Mouse (Mus musculus) cerebellum, postnatal 36 days (tissue): ENCODE data around the gene Wrap53.

ENCODE experiments used
- DNase-seq, 2 experiments: peaks; one replicate each; pipeline ENCODE4 v3.0.0; 2021 to 2022; ENCODE audit warnings: mixed read lengths in 2 of 2

Gene Wrap53

DNA sequence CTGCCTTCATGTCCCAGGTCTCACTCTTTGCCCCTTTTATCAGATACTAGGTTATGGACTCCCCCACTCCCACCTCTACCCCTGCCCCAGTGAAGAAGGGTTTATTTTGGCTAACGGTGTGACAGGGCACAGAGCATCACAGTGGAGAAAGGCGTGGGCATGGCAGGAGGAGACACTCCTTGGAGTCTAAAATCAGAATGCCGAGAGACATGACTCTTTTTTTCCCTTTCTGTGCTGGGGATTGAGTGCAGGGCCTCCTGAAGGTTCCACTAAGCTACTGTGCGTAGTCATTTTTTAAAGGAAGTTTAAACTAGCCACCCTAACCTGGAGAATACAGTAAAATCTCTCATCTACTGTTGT, 52.0 kb downstream of the Wrap53 start:
- DNase-seq: no peak

DNA sequence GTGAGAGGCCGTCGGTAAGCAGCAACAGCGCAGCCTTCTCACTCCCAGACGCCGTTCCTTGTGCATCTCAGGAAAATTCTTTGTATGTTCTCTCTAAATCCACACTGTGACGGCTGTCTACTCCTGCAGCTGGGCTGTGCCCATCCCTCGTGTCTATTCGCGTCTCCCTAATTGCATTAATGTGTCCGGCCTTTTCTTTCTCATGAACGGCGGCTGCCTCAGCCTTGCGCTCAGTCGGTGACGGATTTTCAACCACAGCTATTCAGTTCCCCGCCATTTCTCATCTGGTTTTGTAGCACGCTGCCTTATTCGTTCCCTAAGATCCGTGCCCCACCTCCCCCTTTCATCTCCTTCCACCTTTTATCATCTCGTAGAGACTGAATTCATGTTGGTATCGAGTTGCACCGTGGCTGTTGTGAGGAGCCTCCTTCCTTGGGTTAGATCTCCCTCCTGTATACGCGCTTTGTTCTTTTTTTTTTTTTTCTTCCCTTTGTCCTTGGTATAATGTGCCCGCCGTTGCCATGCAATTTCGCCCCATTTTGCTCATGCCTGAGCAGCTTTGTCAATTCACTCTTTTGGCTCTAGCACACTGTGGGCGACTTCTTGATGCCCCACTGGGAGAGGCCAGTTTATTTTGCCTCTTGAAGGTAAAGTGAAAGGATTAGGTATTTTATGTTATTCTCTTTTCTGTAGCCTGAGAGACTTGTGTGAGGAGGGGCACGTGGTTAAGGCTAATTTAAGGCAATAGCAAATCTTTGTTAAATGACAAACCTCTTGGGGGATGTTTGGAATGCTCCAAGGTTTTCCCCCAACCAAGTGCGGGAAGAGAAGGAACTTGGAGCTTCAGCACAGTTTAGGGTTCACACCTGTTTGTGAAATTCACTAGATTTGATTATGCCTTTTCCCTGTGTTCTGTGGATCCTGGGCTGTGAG, 52.7 kb downstream of the Wrap53 start:
- peak in 1 of 2 experiments; percentile 22 for DNase-seq

DNA sequence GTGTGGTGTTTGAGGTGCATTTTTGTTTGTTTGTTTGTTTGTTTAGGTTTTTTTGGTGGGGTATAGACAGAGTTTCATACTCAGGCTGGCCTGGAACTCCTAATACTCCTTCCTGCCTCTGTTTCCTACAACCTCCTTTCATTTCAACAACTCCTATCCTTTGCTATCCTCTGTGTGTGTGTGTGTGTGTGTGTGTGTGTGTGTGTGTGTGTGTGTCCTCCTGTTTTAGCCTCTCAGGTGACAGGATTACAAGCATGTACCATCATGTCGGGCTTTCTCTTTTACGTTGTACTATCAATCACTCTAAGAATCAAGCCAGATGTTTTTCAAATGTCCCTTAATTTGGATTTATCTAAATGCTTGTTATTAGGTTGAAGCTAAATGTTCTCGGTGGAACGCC, 53.4 kb downstream of the Wrap53 start:
- DNase-seq: no peak

DNA sequence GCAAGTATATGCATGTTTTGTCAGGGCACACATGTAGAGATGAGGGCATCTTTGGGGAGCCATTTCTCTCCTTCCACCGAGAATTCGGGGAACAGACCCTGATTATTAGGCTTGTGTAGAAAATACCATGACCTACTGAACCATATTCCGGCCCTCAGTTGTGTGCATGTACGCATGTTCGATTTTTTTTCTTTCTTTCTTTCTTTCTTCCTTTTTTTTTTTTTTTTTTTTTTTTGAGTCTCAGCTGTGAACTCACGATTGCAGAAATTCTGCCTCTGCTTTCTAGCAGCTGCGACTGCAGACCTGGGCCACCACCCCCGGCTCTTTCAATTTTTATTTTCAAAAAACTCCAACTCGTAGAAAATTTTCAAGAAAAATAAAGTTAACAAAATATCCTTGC, 54.4 kb downstream of the Wrap53 start:
- DNase-seq: no peak

DNA sequence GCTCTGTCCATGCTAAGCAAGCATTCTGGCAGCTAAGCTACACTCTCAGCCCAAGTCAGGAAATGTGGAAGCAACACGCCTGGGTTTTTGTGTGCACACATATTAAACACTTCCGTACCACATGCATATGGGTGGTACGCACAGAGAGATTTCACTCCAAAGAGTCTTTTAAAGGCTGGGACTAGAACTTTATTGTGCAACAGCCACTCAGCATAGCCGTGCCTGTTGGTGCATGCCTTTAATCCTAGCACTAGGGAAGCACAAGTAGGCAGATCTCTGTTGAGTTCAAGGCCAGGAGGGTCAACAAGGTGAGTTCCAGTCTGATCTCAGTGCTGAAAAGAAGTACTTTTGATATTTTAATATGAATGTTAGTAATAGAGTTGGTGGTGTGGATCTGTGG, 56.4 kb downstream of the Wrap53 start:
- no peak for DNase-seq

DNA sequence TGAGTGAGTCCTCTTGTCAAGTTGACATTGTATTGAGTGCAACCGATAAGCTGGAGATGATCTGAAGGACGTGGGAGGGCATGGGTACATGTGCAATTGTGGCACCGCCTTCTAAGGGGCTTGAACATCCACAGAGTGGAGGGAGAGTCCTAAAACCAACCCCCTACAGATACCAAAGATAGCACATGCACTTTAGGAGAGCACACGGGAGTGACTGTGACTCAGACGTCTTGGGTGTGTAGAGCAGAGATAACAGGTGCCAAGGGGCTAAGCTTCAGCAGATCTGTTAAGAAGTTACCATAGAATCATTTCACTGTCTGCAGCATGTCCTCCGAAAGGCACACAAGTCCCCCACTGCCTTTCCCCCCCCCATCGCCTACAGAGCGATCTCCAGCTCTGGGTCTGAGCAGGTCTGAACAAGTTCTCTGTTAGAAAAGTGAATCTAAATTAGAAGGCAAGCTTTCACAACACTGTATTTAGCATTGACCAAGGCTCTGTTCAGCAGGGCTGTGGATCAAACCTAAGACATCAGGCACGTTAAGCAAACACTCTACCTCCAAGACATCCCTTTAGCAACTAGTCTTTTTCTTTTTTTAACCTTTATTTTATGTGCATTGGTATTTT, 58.4 kb downstream of the Wrap53 start:
- no peak for DNase-seq

DNA sequence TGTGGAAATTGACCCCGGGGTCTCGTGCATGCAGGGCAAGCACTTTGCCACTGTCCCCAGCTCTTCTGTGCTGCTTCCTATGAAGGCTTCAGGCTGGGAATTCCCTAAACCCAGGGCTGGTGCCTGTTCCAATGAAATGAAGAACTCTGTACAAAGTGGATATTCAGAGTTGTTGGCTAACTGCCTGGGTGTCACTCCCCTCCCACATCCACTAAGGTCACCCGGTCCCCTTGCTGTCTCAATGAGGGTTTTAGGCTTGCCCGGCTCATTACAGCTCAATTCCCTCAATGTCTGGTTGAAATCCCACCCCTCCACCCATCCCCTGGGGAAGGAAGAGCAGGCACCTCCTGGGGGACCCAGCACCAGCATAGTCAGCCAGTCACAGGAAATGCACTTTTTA, 60.1 kb downstream of the Wrap53 start:
- DNase-seq: no peak

DNA sequence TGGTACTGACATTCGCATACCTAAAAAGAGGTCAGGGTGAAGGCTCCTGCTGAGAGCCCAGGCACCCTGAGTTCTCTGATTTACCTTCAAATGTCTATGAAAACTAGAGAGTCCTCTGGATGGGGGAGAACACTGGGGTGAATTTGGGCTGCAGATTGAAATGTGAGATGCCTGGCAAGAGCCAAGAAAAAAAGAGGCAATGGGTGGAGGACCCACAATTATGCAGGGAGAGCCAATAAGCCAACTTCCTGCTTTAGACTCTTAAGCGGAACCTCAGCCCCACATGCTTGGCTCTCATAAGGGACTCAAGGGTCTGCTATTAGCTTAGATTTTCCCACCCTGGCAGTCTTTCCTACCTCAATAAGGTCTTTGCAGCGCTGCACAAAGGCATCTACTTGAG, 63.4 kb downstream of the Wrap53 start:
- DNase-seq: no peak

DNA sequence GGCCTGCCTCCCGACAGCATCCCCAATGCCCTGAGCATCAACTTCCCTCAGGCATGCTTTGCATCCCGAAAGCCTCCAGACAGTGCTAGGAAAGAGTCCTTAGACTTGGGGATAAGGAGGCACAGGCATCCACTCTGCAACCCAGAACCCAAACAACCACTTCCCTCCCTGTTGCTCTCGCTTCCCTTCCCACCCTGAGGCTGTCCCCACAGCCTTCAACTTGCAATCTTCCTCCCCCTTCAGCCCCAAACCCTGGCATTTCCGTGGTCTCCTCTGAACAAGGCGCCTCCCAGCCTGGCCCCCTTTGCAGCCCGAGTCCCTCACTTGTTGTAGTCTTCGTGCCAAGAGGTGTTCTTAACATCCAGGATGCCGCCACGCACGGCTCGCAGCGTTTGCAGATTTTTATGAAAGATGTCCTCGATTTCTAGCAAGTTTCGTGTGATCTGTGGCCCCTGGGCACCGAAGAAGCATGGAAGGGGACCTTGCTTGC, 63.9 kb downstream of the Wrap53 start:
- DNase-seq: no peak

DNA sequence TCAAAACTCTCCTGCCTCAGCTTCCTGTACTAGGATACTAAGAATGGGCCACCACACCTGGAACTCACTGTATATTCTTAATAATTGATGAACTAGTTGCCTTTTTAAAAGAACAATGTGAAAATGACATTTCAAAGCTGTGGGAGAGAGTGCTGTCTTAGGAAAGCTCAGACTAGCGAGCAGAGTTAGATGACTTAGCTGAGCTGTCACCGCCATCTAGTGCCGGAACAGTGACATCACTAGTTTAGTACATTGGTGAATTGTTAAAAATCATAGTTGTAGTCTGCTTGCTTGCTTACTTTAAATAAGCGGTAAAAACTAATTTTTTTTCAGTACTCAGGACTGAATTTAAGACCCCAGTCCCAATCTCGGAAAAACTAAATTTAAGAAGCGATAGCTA, 66.2 kb downstream of the Wrap53 start:
- DNase-seq: peak; percentile 56 to 61
